Mouse (Mus musculus): ENCODE data around the gene Tmem256. TPM values are rescaled to one million over a fixed set of nuclear protein-coding genes. Genes with fewer than 3 reads are reported as not detected.
A peak's percentile ranks its signal among the peaks of the same experiment; 100 is the strongest.
"Not testable (repeated sequence)": the region's sequence is repeated elsewhere in the genome, so short reads cannot be mapped to it uniquely, and the experiment has no call there.

Gene Tmem256
- polyA plus RNA-seq, 1 experiment from 2014 or later = 276 TPM

GRCm38 (mm10) chr11:69853994-69854393 is 15.7 kb downstream of the Tmem256 start:
- Histone ChIP-seq H3K9me3 (ENCODE audit: control insufficient read depth, low read length) (no peaks in the 10 kb centered on the region), H3K27ac (ENCODE audit: low read depth, low read length) (no peak overlapping the region), H3K9ac (ENCODE audit: low read depth, low read length) (no peak overlapping the region), H3K36me3 (ENCODE audit: control insufficient read depth, insufficient read depth, low read length) (no peaks in the 10 kb centered on the region), H3K4me1 (replicated peaks; ENCODE audit: control insufficient read depth, insufficient read depth, low read length) (peaks cover 3% of the 10 kb centered on the region; the same call in 1 of the 2 replicates), H3K4me2 (replicated peaks; ENCODE audit: low read depth, low read length) (no peak overlapping the region), H3K4me3 (ENCODE audit: low read depth, low read length) (no peak overlapping the region), H3K27me3 (ENCODE audit: control insufficient read depth, insufficient read depth, low read length) (peaks cover 15% of the 10 kb centered on the region)
- DNase-seq (ENCODE audit: low spot score) (no peak), ATAC-seq (ENCODE audit: low FRiP score) (peak; percentile 27; the same call in 1 of the 2 replicates)
- 79% methylated on average over 7 of the region's 7 CpGs for WGBS

- H3K27ac ChIP-seq (ENCODE audit: low read depth, low read length) = no peak overlapping the region
- no peak overlapping the region for H3K4me3 ChIP-seq (ENCODE audit: low read depth, low read length)
- DNase-seq (ENCODE audit: low spot score) = no peak
- no peaks in the 10 kb centered on the region for H3K36me3 ChIP-seq (ENCODE audit: control insufficient read depth, insufficient read depth, low read length)
- H3K4me1 ChIP-seq (replicated peaks; ENCODE audit: control insufficient read depth, insufficient read depth, low read length) = peaks cover 3% of the 10 kb centered on the region; the same call in 1 of the 2 replicates
- no peak overlapping the region for H3K9ac ChIP-seq (ENCODE audit: low read depth, low read length)
- ATAC-seq (ENCODE audit: low FRiP score) = no peak
- H3K4me2 ChIP-seq (replicated peaks; ENCODE audit: low read depth, low read length) = no peak overlapping the region
- H3K27me3 ChIP-seq (ENCODE audit: control insufficient read depth, insufficient read depth, low read length) = peaks cover 17% of the 10 kb centered on the region
- 90% methylated on average over 10 of the region's 10 CpGs for WGBS
- no peaks in the 10 kb centered on the region for H3K9me3 ChIP-seq (ENCODE audit: control insufficient read depth, low read length)
These were observed 16.4 kb downstream of the Tmem256 start for GRCm38 (mm10) chr11:69854680-69855079.

GRCm38 (mm10) chr11:69855347-69855746 is 17.0 kb downstream of the Tmem256 start:
- Histone ChIP-seq H3K4me2 (replicated peaks; ENCODE audit: low read depth, low read length) (no peak overlapping the region), H3K4me3 (ENCODE audit: low read depth, low read length) (no peak overlapping the region), H3K9me3 (ENCODE audit: control insufficient read depth, low read length) (no peaks in the 10 kb centered on the region), H3K4me1 (replicated peaks; ENCODE audit: control insufficient read depth, insufficient read depth, low read length) (peaks cover 3% of the 10 kb centered on the region; the same call in 1 of the 2 replicates), H3K36me3 (ENCODE audit: control insufficient read depth, insufficient read depth, low read length) (no peaks in the 10 kb centered on the region), H3K9ac (ENCODE audit: low read depth, low read length) (no peak overlapping the region), H3K27me3 (ENCODE audit: control insufficient read depth, insufficient read depth, low read length) (peaks cover 17% of the 10 kb centered on the region), H3K27ac (ENCODE audit: low read depth, low read length) (no peak overlapping the region)
- peak; percentile 68 for ATAC-seq (ENCODE audit: low FRiP score)
- peak; percentile 65 for DNase-seq (ENCODE audit: low spot score)
- WGBS = 19% methylated on average over 16 of the region's 16 CpGs

GRCm38 (mm10) chr11:69858113-69858998 is 20.0 kb downstream of the Tmem256 start, which contains the start of gene Tnk1:
Tnk1 (minus strand) TSS chr11:69858730.
- DNase-seq (ENCODE audit: low spot score) (no peak), ATAC-seq (ENCODE audit: low FRiP score) (no peak)
- Histone ChIP-seq H3K27me3 (ENCODE audit: control insufficient read depth, insufficient read depth, low read length) (peaks cover 17% of the 10 kb centered on the region), H3K36me3 (ENCODE audit: control insufficient read depth, insufficient read depth, low read length) (no peaks in the 10 kb centered on the region), H3K4me1 (replicated peaks; ENCODE audit: control insufficient read depth, insufficient read depth, low read length) (peaks cover 3% of the 10 kb centered on the region; the same call in 1 of the 2 replicates), H3K4me3 (ENCODE audit: low read depth, low read length) (no peak within 1 kb of the TSS), H3K9me3 (ENCODE audit: control insufficient read depth, low read length) (no peaks in the 10 kb centered on the region), H3K4me2 (replicated peaks; ENCODE audit: low read depth, low read length) (peak within 1 kb of the TSS; percentile 7; the same call in 1 of the 2 replicates), H3K27ac (ENCODE audit: low read depth, low read length) (no peak within 1 kb of the TSS), H3K9ac (ENCODE audit: low read depth, low read length) (no peak within 1 kb of the TSS)
- WGBS = 23% methylated on average over 29 of the region's 30 CpGs

GRCm38 (mm10) chr11:69863729-69864128 is 25.4 kb downstream of the Tmem256 start:
- not testable (repeated sequence) for ATAC-seq (ENCODE audit: low FRiP score); H3K4me3 ChIP-seq (ENCODE audit: low read depth, low read length); H3K36me3 ChIP-seq (ENCODE audit: control insufficient read depth, insufficient read depth, low read length); H3K27ac ChIP-seq (ENCODE audit: low read depth, low read length); DNase-seq (ENCODE audit: low spot score); H3K27me3 ChIP-seq (ENCODE audit: control insufficient read depth, insufficient read depth, low read length); H3K9me3 ChIP-seq (ENCODE audit: control insufficient read depth, low read length); H3K9ac ChIP-seq (ENCODE audit: low read depth, low read length); H3K4me2 ChIP-seq (replicated peaks; ENCODE audit: low read depth, low read length); H3K4me1 ChIP-seq (replicated peaks; ENCODE audit: control insufficient read depth, insufficient read depth, low read length)
- 82% methylated on average over 3 of the region's 3 CpGs for WGBS

GRCm38 (mm10) chr11:69864138-69864860 is 26.0 kb downstream of the Tmem256 start:
- no peak overlapping the region for H3K4me3 ChIP-seq (ENCODE audit: low read depth, low read length)
- no peaks in the 10 kb centered on the region for H3K27me3 ChIP-seq (ENCODE audit: control insufficient read depth, insufficient read depth, low read length)
- no peaks in the 10 kb centered on the region for H3K9me3 ChIP-seq (ENCODE audit: control insufficient read depth, low read length)
- 66% methylated on average over 8 of the region's 8 CpGs for WGBS
- no peaks in the 10 kb centered on the region for H3K4me1 ChIP-seq (replicated peaks; ENCODE audit: control insufficient read depth, insufficient read depth, low read length)
- H3K36me3 ChIP-seq (ENCODE audit: control insufficient read depth, insufficient read depth, low read length) = no peaks in the 10 kb centered on the region
- no peak overlapping the region for H3K4me2 ChIP-seq (replicated peaks; ENCODE audit: low read depth, low read length)
- H3K9ac ChIP-seq (ENCODE audit: low read depth, low read length) = no peak overlapping the region
- ATAC-seq (ENCODE audit: low FRiP score) (no peak), DNase-seq (ENCODE audit: low spot score) (no peak)
- no peak overlapping the region for H3K27ac ChIP-seq (ENCODE audit: low read depth, low read length)

GRCm38 (mm10) chr11:69865561-69865960 is 27.2 kb downstream of the Tmem256 start:
- no peaks in the 10 kb centered on the region for H3K4me1 ChIP-seq (replicated peaks; ENCODE audit: control insufficient read depth, insufficient read depth, low read length)
- no peak overlapping the region for H3K4me3 ChIP-seq (ENCODE audit: low read depth, low read length)
- H3K9ac ChIP-seq (ENCODE audit: low read depth, low read length) = no peak overlapping the region
- DNase-seq (ENCODE audit: low spot score) = no peak
- ATAC-seq (ENCODE audit: low FRiP score) = no peak
- H3K36me3 ChIP-seq (ENCODE audit: control insufficient read depth, insufficient read depth, low read length) = no peaks in the 10 kb centered on the region
- H3K27ac ChIP-seq (ENCODE audit: low read depth, low read length) = no peak overlapping the region
- 88% methylated on average over 9 of the region's 9 CpGs for WGBS
- H3K4me2 ChIP-seq (replicated peaks; ENCODE audit: low read depth, low read length) = no peak overlapping the region
- no peaks in the 10 kb centered on the region for H3K27me3 ChIP-seq (ENCODE audit: control insufficient read depth, insufficient read depth, low read length)
- H3K9me3 ChIP-seq (ENCODE audit: control insufficient read depth, low read length) = no peaks in the 10 kb centered on the region

- no peak overlapping the region for H3K4me2 ChIP-seq (replicated peaks; ENCODE audit: low read depth, low read length)
- H3K27ac ChIP-seq (ENCODE audit: low read depth, low read length) = no peak overlapping the region
- H3K27me3 ChIP-seq (ENCODE audit: control insufficient read depth, insufficient read depth, low read length) = no peaks in the 10 kb centered on the region
- H3K4me1 ChIP-seq (replicated peaks; ENCODE audit: control insufficient read depth, insufficient read depth, low read length) = no peaks in the 10 kb centered on the region
- no peaks in the 10 kb centered on the region for H3K36me3 ChIP-seq (ENCODE audit: control insufficient read depth, insufficient read depth, low read length)
- DNase-seq (ENCODE audit: low spot score) (no peak), ATAC-seq (ENCODE audit: low FRiP score) (no peak)
- H3K9me3 ChIP-seq (ENCODE audit: control insufficient read depth, low read length) = no peaks in the 10 kb centered on the region
- H3K9ac ChIP-seq (ENCODE audit: low read depth, low read length) = no peak overlapping the region
- 76% methylated on average over 9 of the region's 9 CpGs for WGBS
- no peak overlapping the region for H3K4me3 ChIP-seq (ENCODE audit: low read depth, low read length)
These were observed 29.0 kb downstream of the Tmem256 start for GRCm38 (mm10) chr11:69867335-69867734.
